Mouse (Mus musculus) embryonic facial prominence, embryonic 13.5 days (tissue): ENCODE results near the gene Tcap. TPM values are rescaled to one million over a fixed set of nuclear protein-coding genes. Genes with fewer than 3 reads are reported as not detected.
A peak's percentile ranks its signal among the peaks of the same experiment; 100 is the strongest.

ENCODE experiments used
- ATAC-seq: fragments of 200-750 bp; cut with Nextera tagmentation; 2 replicates; pipeline ENCODE4 v1.8.0; 2017; ENCODE audit warnings: low read depth; ENCODE audit not compliant: insufficient number of reproducible peaks, insufficient read depth, low FRiP score, low TSS enrichment
- H3K27ac ChIP-seq: fragments of 300-500 bp; sonication (generic); 2 replicates; pipeline ENCODE4 v1.5.1; 2015; ENCODE audit warnings: moderate library complexity, mild to moderate bottlenecking, inconsistent platforms
- H3K27me3 ChIP-seq: fragments of 300-500 bp; sonication (generic); 2 replicates; pipeline ENCODE4 v1.6.1; 2015; ENCODE audit warnings: mild to moderate bottlenecking, inconsistent platforms
- H3K36me3 ChIP-seq: fragments of 300-500 bp; sonication (generic); 2 replicates; pipeline ENCODE4 v1.6.1; 2015; ENCODE audit warnings: mild to moderate bottlenecking, inconsistent platforms
- H3K4me1 ChIP-seq: fragments of 300-500 bp; sonication (generic); 2 replicates; pipeline ENCODE4 v1.6.1; 2015; ENCODE audit warnings: inconsistent platforms
- H3K4me2 ChIP-seq: fragments of 300-500 bp; sonication (generic); 2 replicates; pipeline ENCODE4 v1.6.1; 2015; ENCODE audit warnings: moderate library complexity, mild to moderate bottlenecking, inconsistent platforms
- H3K4me3 ChIP-seq: fragments of 300-500 bp; sonication (generic); 2 replicates; pipeline ENCODE4 v1.5.1; 2015; ENCODE audit warnings: mild to moderate bottlenecking, inconsistent platforms
- H3K9ac ChIP-seq: fragments of 300-500 bp; sonication (generic); 2 replicates; pipeline ENCODE4 v1.6.1; 2015; ENCODE audit warnings: mild to moderate bottlenecking, inconsistent platforms
- H3K9me3 ChIP-seq: fragments of 300-500 bp; sonication (generic); 2 replicates; pipeline ENCODE4 v1.6.1; 2016; ENCODE audit warnings: inconsistent platforms
- WGBS: fragments of 180-500 bp; shearing (Covaris S2); methylation state at CpG from one replicate; pipeline ENCODE4 v1.1.7; 2015; ENCODE audit warnings: mixed read lengths; 5-methylcytosine and 5-hydroxymethylcytosine counted together
- polyA plus RNA-seq: library from polyadenylated mRNA; unstranded; fragments of >200 nt; fragmentation: Nextera tagmentation; extraction: Ambion mirVana; gene quantifications from 2 replicates; pipeline ENCODE4 v1.2.1, GENCODE M21; 2015

Gene Tcap
- polyA plus RNA-seq, 1 experiment from 2014 or later, result 0.89 TPM

DNA sequence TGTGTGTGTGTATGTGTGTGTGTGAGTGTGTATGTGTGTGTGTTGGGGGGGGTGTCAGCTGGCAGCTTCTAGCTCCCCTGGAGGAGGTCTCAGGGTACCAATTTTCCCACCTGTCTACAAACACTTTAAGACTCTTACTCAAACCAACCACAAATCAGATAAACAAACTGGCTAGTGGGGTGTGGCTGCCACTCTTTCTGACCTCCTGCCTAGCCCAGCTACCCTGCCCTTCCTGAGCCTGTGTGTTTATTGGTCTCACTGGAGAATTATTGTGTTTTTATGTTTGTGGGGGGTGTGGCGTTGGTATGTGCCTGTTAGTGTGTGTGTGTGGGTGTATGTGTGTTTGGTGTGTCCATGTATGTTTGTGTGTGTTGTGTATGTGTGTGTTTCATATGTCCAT is 33.5 kb downstream of the Tcap start:
- no peak for ATAC-seq
- Histone ChIP-seq H3K27me3 (no peaks in the 10 kb centered on the region), H3K36me3 (peaks cover 44% of the 10 kb centered on the region), H3K4me1 (peaks cover 35% of the 10 kb centered on the region), H3K9me3 (no peaks in the 10 kb centered on the region), H3K9ac (no peak overlapping the region), H3K4me2 (no peak overlapping the region), H3K4me3 (no peak overlapping the region), H3K27ac (no peak overlapping the region)
- WGBS, result 83% methylated on average over 1 of the region's 1 CpGs

DNA sequence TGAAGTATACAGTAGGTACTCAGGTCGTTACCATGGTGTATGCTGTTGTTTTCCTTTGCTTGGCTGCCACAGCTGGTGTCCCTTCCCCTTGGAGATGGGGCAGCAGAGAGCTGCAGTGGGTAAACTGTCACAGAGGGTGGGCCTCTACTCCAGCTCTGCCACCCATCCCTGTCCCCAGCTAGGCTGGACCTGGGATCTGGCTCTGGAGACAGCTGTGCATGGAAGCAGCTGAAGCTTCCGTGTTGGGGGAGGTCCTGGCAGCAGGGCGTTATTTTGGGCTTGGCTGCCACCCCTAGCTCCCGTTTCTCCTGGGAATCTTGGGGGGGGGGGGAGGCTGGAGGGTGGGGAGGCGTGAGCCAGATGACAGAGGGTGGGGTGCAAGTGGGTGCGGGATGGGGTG is 34.7 kb downstream of the Tcap start:
- Histone ChIP-seq H3K4me2 (no peak overlapping the region), H3K36me3 (peaks cover 56% of the 10 kb centered on the region), H3K27me3 (no peaks in the 10 kb centered on the region), H3K4me1 (peaks cover 34% of the 10 kb centered on the region), H3K9me3 (no peaks in the 10 kb centered on the region), H3K4me3 (no peak overlapping the region), H3K9ac (no peak overlapping the region), H3K27ac (peak overlapping the region; percentile 11; the same call in 1 of the 2 replicates)
- 75% methylated on average over 6 of the region's 6 CpGs for WGBS
- no peak for ATAC-seq

DNA sequence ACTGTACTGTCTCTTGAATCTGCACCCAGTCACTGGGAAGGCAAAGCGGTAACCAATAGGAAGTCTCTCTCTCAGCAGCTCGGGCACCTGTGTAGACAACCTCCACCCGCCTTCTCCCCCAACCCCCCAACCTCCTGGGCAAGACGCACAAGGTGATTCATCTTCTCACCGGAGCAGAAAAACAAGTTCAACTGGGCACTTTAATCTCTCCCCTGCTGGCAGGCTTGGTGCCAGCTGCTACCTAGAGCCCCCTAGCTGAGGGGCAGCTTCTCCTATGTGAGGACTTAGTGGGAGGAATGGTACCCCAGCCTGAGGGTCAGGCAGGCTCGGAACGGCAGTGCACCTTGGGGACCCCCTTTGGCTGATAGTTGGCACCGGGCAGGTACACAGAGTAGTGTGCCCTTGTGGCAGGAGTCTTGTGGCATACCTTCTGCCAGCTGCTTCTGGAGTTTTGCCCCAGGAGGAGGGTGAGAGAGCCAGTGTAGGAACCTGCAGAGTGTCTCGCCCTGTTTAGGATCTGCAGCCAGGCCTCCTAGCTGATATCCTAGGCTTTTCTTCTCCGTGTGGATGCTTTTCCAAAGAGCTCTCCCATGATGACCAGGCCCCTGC is 35.4 kb downstream of the Tcap start:
- Histone ChIP-seq H3K27me3 (no peaks in the 10 kb centered on the region), H3K36me3 (peaks cover 63% of the 10 kb centered on the region), H3K4me1 (peaks cover 28% of the 10 kb centered on the region), H3K9ac (0 out of 2 replicates have a peak overlapping the region, but pooled peaks have one; percentile 33), H3K4me2 (no peak overlapping the region), H3K27ac (peak overlapping the region; percentile 68; the same call in 1 of the 2 replicates), H3K4me3 (no peak overlapping the region), H3K9me3 (no peaks in the 10 kb centered on the region)
- ATAC-seq, result no peak
- 76% methylated on average over 10 of the region's 10 CpGs for WGBS

DNA sequence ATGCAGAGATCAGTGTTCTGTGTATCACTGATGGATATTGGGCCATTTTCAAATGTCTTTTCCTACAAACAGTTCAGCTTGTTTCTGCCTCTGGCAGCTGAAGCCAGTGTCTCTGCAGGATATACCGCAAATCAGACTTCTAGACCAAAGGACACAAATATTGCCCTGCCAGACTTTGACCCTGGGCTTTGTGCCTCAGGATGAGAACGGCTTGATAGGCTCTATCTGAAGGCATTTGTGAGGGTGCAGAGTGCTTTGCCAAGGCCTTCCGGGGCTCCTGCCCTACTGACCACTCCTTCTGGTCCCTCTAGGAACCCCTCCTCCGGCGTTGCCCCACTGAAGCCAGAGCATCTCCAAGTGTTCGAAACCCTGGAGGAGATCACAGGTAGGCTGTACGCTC is 43.0 kb downstream of the Tcap start:
- 92% methylated on average over 7 of the region's 7 CpGs for WGBS
- H3K36me3 ChIP-seq, result peaks cover 99% of the 10 kb centered on the region

DNA sequence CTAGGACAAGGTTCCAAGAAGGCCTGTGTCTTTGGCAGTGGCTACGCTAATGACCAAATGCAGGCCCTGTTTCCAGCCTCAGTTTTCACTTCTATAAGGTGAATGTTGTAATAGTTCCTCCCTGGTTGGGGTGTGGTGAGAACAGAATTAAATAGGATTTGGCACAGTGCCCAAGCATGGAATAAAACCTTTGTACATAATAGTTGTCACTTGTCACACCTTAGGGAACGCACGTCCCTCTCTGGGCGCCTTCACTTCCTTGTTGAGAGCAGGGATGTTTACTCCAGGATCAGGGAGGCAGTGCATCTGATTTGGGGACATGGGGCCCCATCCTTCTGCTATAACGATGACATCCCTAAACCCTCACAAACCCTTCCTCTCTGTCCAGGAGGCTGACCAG is 44.8 kb downstream of the Tcap start:
- no peak overlapping the region for H3K9ac ChIP-seq
- no peaks in the 10 kb centered on the region for H3K27me3 ChIP-seq
- H3K4me3 ChIP-seq, result no peak overlapping the region
- H3K4me1 ChIP-seq, result no peaks in the 10 kb centered on the region
- no peaks in the 10 kb centered on the region for H3K9me3 ChIP-seq
- 83% methylated on average over 5 of the region's 5 CpGs for WGBS
- H3K36me3 ChIP-seq, result peaks cover 98% of the 10 kb centered on the region
- no peak overlapping the region for H3K27ac ChIP-seq
- no peak for ATAC-seq
- no peak overlapping the region for H3K4me2 ChIP-seq

More for the DNA sequence above, 43.0 kb downstream of the Tcap start:
- ATAC-seq, result no peak
- Histone ChIP-seq H3K4me3 (no peak overlapping the region), H3K27me3 (no peaks in the 10 kb centered on the region), H3K4me1 (no peaks in the 10 kb centered on the region), H3K27ac (no peak overlapping the region), H3K9ac (no peak overlapping the region), H3K4me2 (no peak overlapping the region), H3K9me3 (no peaks in the 10 kb centered on the region)

DNA sequence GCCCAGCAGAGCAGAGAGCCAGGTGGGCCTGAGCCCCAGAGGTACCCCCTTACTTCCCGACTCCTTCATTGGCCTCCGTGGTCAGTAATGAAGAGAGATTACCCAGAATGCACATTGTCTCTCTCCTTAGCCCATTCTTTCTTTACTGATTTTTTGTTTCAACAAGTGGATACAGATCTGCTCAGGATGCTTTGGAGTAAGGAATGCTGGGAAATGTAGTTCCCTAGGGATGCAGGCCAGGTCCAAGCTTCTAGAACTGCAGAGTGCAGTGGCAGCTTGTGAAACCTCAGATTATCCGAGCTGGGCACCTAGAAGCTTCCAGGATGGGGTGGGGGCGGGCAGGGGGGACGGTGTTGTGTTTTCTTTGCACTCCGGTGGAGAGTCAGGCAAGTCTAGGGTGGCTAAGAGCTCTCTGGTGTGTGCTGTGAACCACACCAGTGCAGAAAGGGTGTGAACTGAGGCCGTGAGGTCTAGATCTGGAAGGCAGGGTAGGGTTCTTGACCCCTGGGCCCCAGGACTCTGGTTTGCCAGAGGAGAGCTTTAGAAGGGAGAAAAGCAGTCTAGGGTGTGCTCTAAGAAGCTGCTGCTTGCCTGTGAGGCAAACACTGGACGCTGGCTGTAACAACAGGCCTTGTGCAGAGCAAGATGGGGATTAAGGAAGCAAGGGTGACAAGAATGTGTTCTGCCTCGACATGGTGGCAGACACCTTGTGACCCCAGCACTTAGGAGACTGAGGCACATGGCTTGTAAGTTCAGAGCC is 48.3 kb downstream of the Tcap start:
- Histone ChIP-seq H3K4me1 (no peaks in the 10 kb centered on the region), H3K27me3 (no peaks in the 10 kb centered on the region), H3K36me3 (peaks cover 98% of the 10 kb centered on the region), H3K9me3 (no peaks in the 10 kb centered on the region), H3K27ac (no peak overlapping the region), H3K4me3 (no peak overlapping the region), H3K9ac (0 out of 2 replicates have a peak overlapping the region, but pooled peaks have one; percentile 4), H3K4me2 (no peak overlapping the region)
- ATAC-seq, result no peak
- 84% methylated on average over 9 of the region's 9 CpGs for WGBS

Other genes starting within 250 kb of the Tcap start
- gene Fbxl20, start 233.4 kb upstream of the Tcap start, polyA plus RNA-seq, result 22.5 and 28.8 TPM in 2 replicates
- 78.3 and 78.4 TPM in 2 replicates for gene Med1, start 190.5 kb upstream of the Tcap start, polyA plus RNA-seq
- 14.3 and 16.2 TPM in 2 replicates for gene Cdk12, start 180.8 kb upstream of the Tcap start, polyA plus RNA-seq
- gene Neurod2, start 54.2 kb upstream of the Tcap start, polyA plus RNA-seq, result 0.17 and 0.48 TPM in 2 replicates
- gene Ppp1r1b, start 35.4 kb upstream of the Tcap start, polyA plus RNA-seq, result 1.2 and 2.0 TPM in 2 replicates
- 38.3 and 42.3 TPM in 2 replicates for gene Stard3, start 25.4 kb upstream of the Tcap start, polyA plus RNA-seq
- gene Pnmt, start 2.6 kb downstream of the Tcap start, polyA plus RNA-seq, result 0.45 and 1.3 TPM in 2 replicates
- 10.9 and 11.3 TPM in 2 replicates for gene Pgap3, start 16.7 kb downstream of the Tcap start, polyA plus RNA-seq
- 49.6 and 51.1 TPM in 2 replicates for gene Erbb2, start 28.7 kb downstream of the Tcap start, polyA plus RNA-seq
- gene Mien1, start 55.2 kb downstream of the Tcap start, polyA plus RNA-seq, result 78.0 and 90.7 TPM in 2 replicates
- 12.4 and 12.5 TPM in 2 replicates for gene Grb7, start 62.6 kb downstream of the Tcap start, polyA plus RNA-seq
- 0.27 and 0.58 TPM in 2 replicates for gene Ikzf3, start 162.2 kb downstream of the Tcap start, polyA plus RNA-seq
- not detected in 2 replicates for gene Zpbp2, start 167.3 kb downstream of the Tcap start, polyA plus RNA-seq
- gene Ormdl3, start 203.6 kb downstream of the Tcap start, polyA plus RNA-seq, result 69.4 and 71.9 TPM in 2 replicates
- gene Lrrc3c, start 214.5 kb downstream of the Tcap start, polyA plus RNA-seq, result not detected in 2 replicates
- gene Gm12355, start 241.8 kb downstream of the Tcap start, polyA plus RNA-seq, result 0.80 and 4.0 TPM in 2 replicates
- gene Gsdma3, start 242.5 kb downstream of the Tcap start, polyA plus RNA-seq, result not detected in 2 replicates